Mouse (Mus musculus) heart, embryonic 16.5 days (tissue): ENCODE results near the gene Ppp2r3c. TPM values are rescaled to one million over a fixed set of nuclear protein-coding genes. Genes with fewer than 3 reads are reported as not detected.
A peak's percentile ranks its signal among the peaks of the same experiment; 100 is the strongest.

ENCODE experiments used
- ATAC-seq: fragments of 200-750 bp; cut with Nextera tagmentation; replicated peaks from 2 replicates; pipeline ENCODE4 v1.8.0; 2017; ENCODE audit warnings: moderate number of reproducible peaks; ENCODE audit not compliant: insufficient read depth, low FRiP score; ENCODE audit errors: extremely low read depth
- H3K27ac ChIP-seq: fragments of 300-500 bp; sonication (generic); 2 replicates; pipeline ENCODE4 v1.5.1; 2014; ENCODE audit warnings: mild to moderate bottlenecking, low read length, control low read depth, moderate library complexity
- H3K27me3 ChIP-seq: fragments of 300-500 bp; sonication (generic); 2 replicates; pipeline ENCODE4 v1.6.1; 2014; ENCODE audit warnings: low read length, mixed read lengths; ENCODE audit not compliant: control insufficient read depth, insufficient read depth
- H3K36me3 ChIP-seq: fragments of 300-500 bp; sonication (generic); 2 replicates; pipeline ENCODE4 v1.6.1; 2014; ENCODE audit not compliant: control insufficient read depth, insufficient read depth
- H3K4me1 ChIP-seq: fragments of 300-500 bp; sonication (generic); 2 replicates; pipeline ENCODE4 v1.6.1; 2014; ENCODE audit warnings: low read length, mixed read lengths; ENCODE audit not compliant: control insufficient read depth, insufficient read depth
- H3K4me2 ChIP-seq: fragments of 300-500 bp; sonication (generic); 2 replicates; pipeline ENCODE4 v1.6.1; 2014; ENCODE audit warnings: low read depth, mild to moderate bottlenecking, control low read depth, low read length
- H3K4me3 ChIP-seq: fragments of 300-500 bp; sonication (generic); 2 replicates; pipeline ENCODE4 v1.5.1; 2014; ENCODE audit warnings: mild to moderate bottlenecking, control low read depth, low read length
- H3K9ac ChIP-seq: fragments of 300-500 bp; sonication (generic); 2 replicates; pipeline ENCODE4 v1.6.1; 2014; ENCODE audit warnings: low read length, control low read depth
- H3K9me3 ChIP-seq: fragments of 300-500 bp; sonication (generic); replicated peaks from 2 replicates; pipeline ENCODE4 v1.6.1; 2016; ENCODE audit warnings: low read length; ENCODE audit not compliant: control insufficient read depth
- WGBS: fragments of 180-500 bp; shearing (Covaris S2); extraction: QIAGEN DNeasy Blood & Tissue Kit; methylation state at CpG from one replicate; pipeline ENCODE4 v1.1.7; 2014; 5-methylcytosine and 5-hydroxymethylcytosine counted together
- polyA plus RNA-seq: library from polyadenylated mRNA; unstranded; fragments of >200 nt; fragmentation: Nextera tagmentation; extraction: Ambion mirVana; gene quantifications from 2 replicates; pipeline ENCODE4 v1.2.1, GENCODE M21; 2015

Gene Ppp2r3c
- polyA plus RNA-seq, 1 experiment from 2014 or later = 9.9 TPM

DNA sequence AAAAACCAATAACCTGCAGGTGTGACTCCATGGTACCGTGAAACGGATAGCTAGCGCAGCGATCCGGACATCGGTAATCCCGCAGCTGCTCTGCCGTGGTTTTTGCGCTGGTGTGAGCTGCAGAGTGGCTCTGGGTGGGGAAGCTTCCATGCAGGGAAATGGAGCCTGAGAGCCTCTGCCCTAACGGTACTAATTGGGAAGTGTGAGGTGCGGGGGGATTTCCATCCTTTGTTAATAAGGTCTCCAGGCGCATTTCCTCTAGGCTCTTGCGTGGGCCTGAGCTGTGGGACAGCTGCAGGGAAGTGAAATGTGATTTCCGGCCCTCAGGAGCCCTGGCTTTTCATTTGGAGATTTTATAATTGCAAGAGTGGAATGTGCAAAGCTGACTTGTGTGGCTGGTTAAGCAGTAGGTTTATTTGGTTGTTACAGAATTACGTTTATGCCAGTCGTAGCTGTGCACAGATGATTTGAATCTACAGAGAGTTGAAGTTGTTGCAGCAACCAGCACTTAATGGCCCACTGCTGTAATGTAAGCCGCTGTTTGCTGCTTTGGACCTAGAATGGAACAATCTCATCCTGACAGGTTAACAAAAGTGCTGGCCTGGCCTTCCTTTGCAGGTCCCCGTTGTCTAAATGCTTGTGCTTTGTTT lies 19.0 kb upstream of the Ppp2r3c start:
- Histone ChIP-seq H3K27me3 (no peaks in the 10 kb centered on the region), H3K4me3 (no peak overlapping the region), H3K9me3 (no peaks in the 10 kb centered on the region), H3K4me1 (no peaks in the 10 kb centered on the region), H3K9ac (no peak overlapping the region), H3K36me3 (no peaks in the 10 kb centered on the region), H3K4me2 (no peak overlapping the region), H3K27ac (peak overlapping the region; percentile 74)
- 79% methylated on average over 18 of the region's 18 CpGs for WGBS
- ATAC-seq = no peak

DNA sequence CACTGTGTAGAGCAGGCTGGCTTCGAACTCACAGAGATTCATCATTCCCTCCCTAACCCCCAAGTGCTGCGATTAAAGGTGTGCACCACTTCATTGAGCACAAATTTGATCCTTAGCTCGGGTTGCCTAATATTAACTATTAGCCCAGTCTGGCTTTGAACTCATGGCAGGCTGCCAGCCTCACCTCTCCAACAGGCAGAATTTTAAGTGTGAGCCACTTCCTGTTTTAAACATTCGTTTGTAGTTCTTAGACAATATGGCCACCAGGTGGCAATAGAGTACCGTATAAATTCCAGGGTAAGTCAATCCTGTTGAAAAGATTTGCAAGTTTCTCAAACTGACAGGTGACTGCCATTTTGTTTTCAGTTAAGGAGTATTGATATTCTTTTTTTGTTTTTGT lies 12.4 kb upstream of the Ppp2r3c start:
- no peak overlapping the region for H3K4me2 ChIP-seq
- H3K27me3 ChIP-seq = no peaks in the 10 kb centered on the region
- no peak overlapping the region for H3K4me3 ChIP-seq
- no peaks in the 10 kb centered on the region for H3K4me1 ChIP-seq
- H3K9ac ChIP-seq = no peak overlapping the region
- 33% methylated on average over 5 of the region's 5 CpGs for WGBS
- no peak overlapping the region for H3K27ac ChIP-seq
- no peak for ATAC-seq
- no peaks in the 10 kb centered on the region for H3K36me3 ChIP-seq
- no peaks in the 10 kb centered on the region for H3K9me3 ChIP-seq

DNA sequence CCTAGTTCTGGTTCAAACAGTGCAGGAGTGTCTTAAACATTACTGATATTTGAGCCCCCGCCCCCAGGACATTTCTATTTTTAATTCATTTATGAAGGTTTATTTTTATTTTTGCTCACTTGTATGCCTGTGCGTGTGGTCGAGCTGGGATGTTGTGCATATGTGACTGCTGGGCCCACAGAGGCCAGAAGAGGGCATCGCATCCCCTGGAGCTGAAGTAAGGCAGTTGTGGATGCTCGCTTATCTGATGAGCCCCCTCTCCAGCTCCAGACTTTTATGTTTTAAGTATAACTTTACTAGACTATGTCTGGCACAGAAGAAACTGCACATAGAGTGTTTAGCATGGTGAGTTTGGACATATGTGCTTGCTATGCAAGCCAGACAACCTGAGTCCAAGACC lies 11.1 kb upstream of the Ppp2r3c start:
- 80% methylated on average over 5 of the region's 5 CpGs for WGBS
- H3K9ac ChIP-seq = no peak overlapping the region
- no peaks in the 10 kb centered on the region for H3K4me1 ChIP-seq
- ATAC-seq = no peak
- H3K4me3 ChIP-seq = no peak overlapping the region
- no peaks in the 10 kb centered on the region for H3K9me3 ChIP-seq
- H3K27me3 ChIP-seq = no peaks in the 10 kb centered on the region
- H3K4me2 ChIP-seq = no peak overlapping the region
- H3K27ac ChIP-seq = no peak overlapping the region
- no peaks in the 10 kb centered on the region for H3K36me3 ChIP-seq

DNA sequence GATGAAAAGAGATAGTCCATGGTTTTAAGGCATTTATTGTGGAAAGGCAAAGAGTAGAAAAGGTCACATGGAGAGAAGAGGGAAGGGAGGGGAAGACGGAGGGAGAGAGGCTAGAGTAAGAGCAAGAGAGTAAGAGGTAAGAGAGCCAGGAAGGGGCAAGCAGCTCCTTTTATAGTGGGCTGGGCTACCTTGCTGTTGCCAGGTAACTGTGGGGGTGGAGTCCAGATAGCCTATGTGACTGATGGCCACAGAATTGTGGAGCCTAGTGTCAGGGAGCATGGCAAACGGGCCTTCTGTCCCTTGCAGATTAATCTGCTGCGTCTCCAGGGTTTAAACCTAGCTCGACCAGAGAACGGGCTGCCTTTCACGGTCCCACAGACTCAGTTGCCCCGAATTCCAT lies 9.0 kb upstream of the Ppp2r3c start:
- Histone ChIP-seq H3K9ac (no peak overlapping the region), H3K4me3 (no peak overlapping the region), H3K27me3 (no peaks in the 10 kb centered on the region), H3K36me3 (no peaks in the 10 kb centered on the region), H3K9me3 (no peaks in the 10 kb centered on the region), H3K4me1 (no peaks in the 10 kb centered on the region), H3K27ac (no peak overlapping the region), H3K4me2 (no peak overlapping the region)
- WGBS = 88% methylated on average over 7 of the region's 7 CpGs
- ATAC-seq = no peak

DNA sequence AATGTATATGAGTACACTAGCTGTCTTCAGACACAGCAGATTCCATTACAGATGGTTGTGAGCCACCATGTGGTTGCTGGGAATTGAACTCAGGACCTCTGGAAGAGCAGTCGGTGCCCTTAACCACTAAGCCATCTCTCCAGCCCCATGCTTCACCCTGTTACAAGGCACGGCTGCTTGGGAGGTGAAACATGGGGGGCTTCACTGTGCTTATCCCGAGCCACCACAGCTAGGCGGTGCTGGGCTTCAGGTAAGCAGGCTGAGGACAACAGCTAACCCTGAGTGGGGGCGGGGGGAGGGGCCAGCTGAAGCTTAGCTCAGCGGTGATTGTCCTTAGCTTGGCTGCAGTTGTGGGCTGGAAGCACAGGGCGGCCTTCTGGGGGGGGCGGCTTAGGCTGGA lies 6.7 kb upstream of the Ppp2r3c start:
- H3K36me3 ChIP-seq = peaks cover 3% of the 10 kb centered on the region; the same call in 1 of the 2 replicates
- H3K4me3 ChIP-seq = no peak overlapping the region

DNA sequence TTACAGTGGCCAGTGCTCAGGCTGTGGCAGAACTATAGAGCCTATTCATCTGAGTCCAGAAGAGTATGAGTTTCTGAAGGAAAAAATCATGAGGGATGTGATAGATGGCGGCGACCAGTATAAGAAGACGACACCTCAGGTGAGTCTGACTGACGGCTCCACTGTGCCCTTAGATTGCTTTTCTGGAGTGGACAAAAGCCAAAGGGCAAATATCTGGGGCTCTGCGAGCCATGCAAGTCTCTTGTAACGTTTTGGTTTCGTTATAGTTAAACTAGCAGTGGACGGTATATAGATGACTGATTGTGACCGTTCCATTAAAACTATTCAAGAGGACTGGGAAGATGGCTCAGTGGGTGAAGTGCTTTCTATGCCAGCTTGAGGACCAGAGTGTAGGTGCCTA lies 5.9 kb upstream of the Ppp2r3c start:
- 0 out of 2 replicates have a peak, but pooled peaks cover under 1% of the 10 kb centered on the region for H3K4me1 ChIP-seq
- H3K27ac ChIP-seq = no peak overlapping the region
- no peak for ATAC-seq
- H3K4me2 ChIP-seq = no peak overlapping the region
- H3K4me3 ChIP-seq = no peak overlapping the region
- no peak overlapping the region for H3K9ac ChIP-seq
- no peaks in the 10 kb centered on the region for H3K27me3 ChIP-seq
- peaks cover 3% of the 10 kb centered on the region; the same call in 1 of the 2 replicates for H3K9me3 ChIP-seq
- 94% methylated on average over 9 of the region's 9 CpGs for WGBS
- peaks cover 3% of the 10 kb centered on the region; the same call in 1 of the 2 replicates for H3K36me3 ChIP-seq

More for the DNA sequence above, 6.7 kb upstream of the Ppp2r3c start:
- ATAC-seq = no peak
- Histone ChIP-seq H3K27ac (no peak overlapping the region), H3K27me3 (no peaks in the 10 kb centered on the region), H3K9ac (no peak overlapping the region), H3K4me1 (no peaks in the 10 kb centered on the region), H3K9me3 (peaks cover 3% of the 10 kb centered on the region; the same call in 1 of the 2 replicates), H3K4me2 (no peak overlapping the region)
- WGBS = 78% methylated on average over 8 of the region's 8 CpGs

DNA sequence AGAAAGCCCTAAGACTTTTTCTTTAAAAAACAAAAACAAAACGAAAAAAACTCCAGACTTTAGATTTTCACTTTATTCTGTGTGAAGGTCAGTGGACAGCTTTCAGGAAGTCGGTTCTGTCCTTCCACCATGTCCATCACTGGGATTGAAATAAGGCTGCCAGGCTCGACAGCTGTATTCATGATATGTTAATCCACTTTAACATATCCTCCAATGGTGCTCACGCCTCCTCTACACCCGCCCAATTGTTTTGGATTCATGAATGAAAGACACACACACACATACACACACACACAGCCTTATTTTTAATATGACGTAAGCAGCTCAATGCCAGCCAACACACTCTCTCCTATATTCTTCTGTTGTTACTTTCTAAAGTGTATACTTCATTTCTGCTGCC lies 4.8 kb upstream of the Ppp2r3c start:
- Histone ChIP-seq H3K27ac (peak overlapping the region; percentile 20; the same call in 1 of the 2 replicates), H3K4me1 (0 out of 2 replicates have a peak, but pooled peaks cover 4% of the 10 kb centered on the region), H3K9ac (no peak overlapping the region), H3K4me3 (no peak overlapping the region), H3K9me3 (peaks cover 3% of the 10 kb centered on the region; the same call in 1 of the 2 replicates), H3K27me3 (no peaks in the 10 kb centered on the region), H3K36me3 (peaks cover 3% of the 10 kb centered on the region; the same call in 1 of the 2 replicates), H3K4me2 (no peak overlapping the region)
- 80% methylated on average over 6 of the region's 6 CpGs for WGBS
- ATAC-seq = no peak

DNA sequence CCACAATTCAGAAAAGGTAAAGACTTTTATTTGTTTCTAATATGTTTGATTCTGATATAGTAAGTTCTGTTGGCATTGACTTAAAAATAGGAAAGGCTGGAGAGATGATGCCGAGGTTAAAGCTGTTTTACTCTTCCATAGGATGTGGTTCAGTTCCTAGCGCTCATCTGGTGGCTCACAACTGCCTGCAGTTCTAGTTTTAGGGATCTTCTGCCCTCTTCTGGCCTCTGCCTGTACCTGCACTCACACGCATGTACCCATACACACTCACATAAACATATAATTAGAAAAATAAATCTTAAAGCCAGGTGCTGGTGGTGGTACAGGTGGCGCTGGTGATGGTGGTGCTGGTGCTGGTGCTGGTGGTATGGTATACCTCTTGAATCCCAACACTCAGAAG lies 3.6 kb upstream of the Ppp2r3c start:
- Histone ChIP-seq H3K27ac (no peak overlapping the region), H3K36me3 (peaks cover 3% of the 10 kb centered on the region; the same call in 1 of the 2 replicates), H3K9me3 (peaks cover 3% of the 10 kb centered on the region; the same call in 1 of the 2 replicates), H3K9ac (no peak overlapping the region), H3K4me3 (no peak overlapping the region), H3K4me2 (no peak overlapping the region), H3K27me3 (no peaks in the 10 kb centered on the region), H3K4me1 (peaks cover 8% of the 10 kb centered on the region)
- ATAC-seq = no peak
- WGBS = 96% methylated on average over 4 of the region's 4 CpGs

DNA sequence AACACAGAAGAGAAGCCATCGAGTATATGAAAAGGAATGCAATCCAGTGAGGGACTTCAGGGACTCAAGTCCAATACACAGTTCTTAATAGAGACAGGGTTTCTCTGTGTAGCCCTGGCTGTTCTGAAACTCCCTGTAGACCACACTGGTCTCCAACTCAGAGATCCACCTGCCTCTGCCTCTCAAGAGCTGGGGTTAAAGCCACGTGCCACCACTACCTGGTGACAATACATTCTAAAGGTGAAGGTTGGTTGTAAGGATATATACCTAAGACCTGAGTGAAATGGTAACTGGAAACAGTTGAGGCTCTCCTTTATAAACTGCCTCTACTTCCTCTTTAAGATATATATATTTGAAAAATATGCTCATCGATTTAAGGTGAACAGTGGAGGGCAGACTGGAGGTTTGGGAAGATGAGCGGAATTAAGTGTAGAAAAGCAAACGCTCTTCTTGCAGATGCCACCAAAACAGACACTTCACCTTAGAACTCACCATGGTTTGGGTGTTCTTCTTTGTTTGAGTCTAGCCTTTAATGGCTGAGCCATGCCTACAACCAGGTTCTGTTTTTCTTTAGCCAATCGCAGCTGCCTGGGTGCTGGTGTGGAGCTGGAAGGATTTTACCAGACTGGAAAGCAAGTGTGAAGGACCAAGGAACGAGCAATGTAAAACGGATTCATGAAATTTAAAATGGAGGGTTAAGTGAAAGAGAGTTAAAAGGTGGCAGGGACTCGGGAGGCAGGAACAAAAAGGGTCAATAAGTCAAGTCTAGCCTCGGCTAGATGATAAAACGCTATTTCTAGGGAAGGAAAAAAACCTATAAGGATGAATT lies 1.1 kb downstream of the Ppp2r3c start:
- 41% methylated on average over 11 of the region's 11 CpGs for WGBS
- H3K27me3 ChIP-seq = no peaks in the 10 kb centered on the region
- peaks cover 3% of the 10 kb centered on the region; the same call in 1 of the 2 replicates for H3K9me3 ChIP-seq
- peaks cover 18% of the 10 kb centered on the region for H3K36me3 ChIP-seq
- H3K4me2 ChIP-seq = peak overlapping the region; percentile 80
- H3K27ac ChIP-seq = peak overlapping the region; percentile 97
- peaks cover 16% of the 10 kb centered on the region for H3K4me1 ChIP-seq
- H3K4me3 ChIP-seq = peak overlapping the region; percentile 62
- H3K9ac ChIP-seq = peak overlapping the region; percentile 84
- ATAC-seq = no peak
